Comparison of ENCODE assay signal across 26 mouse cellular contexts in genomic region chr3:102265146-102265545, GRCm38 (mm10).
DNase-seq lines count a peak whose midpoint lies in the region; ATAC-seq and TF ChIP-seq lines count a peak whose summit lies in the region.
"Had no signal": no experiment of that assay in that cellular context is flagged by ENCODE, and none has a peak within 500 bp of the region (broad histone marks: within the 10 kb centered on the region; RNA-seq: fewer than 3 reads in every experiment).

No protein-coding gene starts in this region.

- H3K4me1 ChIP-seq in lung, postnatal 0 days (ENCODE audit: insufficient read depth, low read depth, low read length) = no peaks in the 10 kb centered on the region
- H3K4me1 ChIP-seq: forebrain, embryonic 13.5 days had no signal

- no peak overlapping the region for H3K4me2 ChIP-seq in lung, postnatal 0 days (replicated peaks; ENCODE audit: low read depth, low read length)
- H3K4me2 ChIP-seq: forebrain, embryonic 13.5 days; heart, embryonic 13.5 days; hindbrain, embryonic 14.5 days had no signal

- no peaks in the 10 kb centered on the region for H3K9me3 ChIP-seq in lung, postnatal 0 days (ENCODE audit: low read length)
- H3K9me3 ChIP-seq: forebrain, embryonic 10.5 days; forebrain, embryonic 13.5 days; G1E; heart, embryonic 10.5 days; heart, embryonic 13.5 days had no signal

- no peaks in the 10 kb centered on the region for H3K27me3 ChIP-seq in lung, postnatal 0 days (replicated peaks; ENCODE audit: insufficient read depth, low read length)
- H3K27me3 ChIP-seq: CH12.LX; forebrain, embryonic 13.5 days; heart, embryonic 13.5 days had no signal

- peak; percentile 14 for DNase-seq in gastrocnemius, adult 18-20 months (ENCODE audit: low spot score)
- DNase-seq in gastrocnemius, postnatal 36 days = no peak
- DNase-seq in lung, postnatal 0 days (ENCODE audit: low spot score) = peak; percentile 37
- no peak for DNase-seq in lung, postnatal 25 days (ENCODE audit: low spot score)
- DNase-seq in NIH3T3 (ENCODE audit: low read depth) = peak; percentile 79
- DNase-seq in left cerebral cortex, adult 11 months (ENCODE audit: low spot score) = no peak
- DNase-seq in spleen, adult 12 weeks (ENCODE audit: low spot score) = no peak
- DNase-seq: adrenal gland, adult 2 months; adrenal gland, postnatal 36 days; cerebellum, adult 18-20 months; cerebellum, adult 9-10 months; cerebellum, postnatal 14 days; heart, postnatal 14 days; heart, postnatal 4 days; kidney, adult 18-20 months had no signal

- TF ChIP-seq EP300 in lung, postnatal 0 days (IDR thresholded peaks at IDR 0.05) = no peak

- H3K36me3 ChIP-seq in lung, postnatal 0 days (ENCODE audit: insufficient read depth, low read length) = no peaks in the 10 kb centered on the region
- H3K36me3 ChIP-seq: forebrain, embryonic 10.5 days; G1E; heart, embryonic 10.5 days; heart, embryonic 13.5 days had no signal

- peak; percentile 17; the same call in 1 of the 2 replicates for ATAC-seq in lung, postnatal 0 days
- ATAC-seq: forebrain, embryonic 13.5 days; forebrain, embryonic 16.5 days; hindbrain, postnatal 0 days; inflammation-experienced regulatory T-cells, adult 6 months; intestine, embryonic 16.5 days had no signal

- no peak overlapping the region for H3K27ac ChIP-seq in lung, postnatal 0 days (ENCODE audit: low read length)
- H3K27ac ChIP-seq: forebrain, embryonic 10.5 days; forebrain, embryonic 13.5 days; heart, embryonic 10.5 days; heart, embryonic 13.5 days; hindbrain, embryonic 14.5 days; hindbrain, postnatal 0 days had no signal

- intact Hi-C loops in gastrocnemius, postnatal 36 days (cut with DNase I) = no loop called here

- no peak overlapping the region for H3K4me3 ChIP-seq in lung, postnatal 0 days (ENCODE audit: low read depth, low read length)
- H3K4me3 ChIP-seq: forebrain, embryonic 10.5 days; forebrain, embryonic 13.5 days; heart, embryonic 10.5 days; heart, embryonic 13.5 days had no signal

- 62% methylated on average over 7 of the region's 7 CpGs for WGBS in lung, postnatal 0 days

- H3K9ac ChIP-seq in lung, postnatal 0 days (replicated peaks; ENCODE audit: low read depth) = no peak overlapping the region
- H3K9ac ChIP-seq: forebrain, embryonic 13.5 days; heart, embryonic 13.5 days; hindbrain, embryonic 14.5 days had no signal

- TF ChIP-seq CTCF in lung, postnatal 0 days (IDR thresholded peaks at IDR 0.05) = no peak

Comparison
In these comparisons a context has a peak if more than half of its experiments do, and no peak if none do; other contexts are left out.
1. DNase-seq: peak in gastrocnemius, adult 18-20 months (single experiment), lung, postnatal 0 days (single experiment) and NIH3T3 (single experiment); none in gastrocnemius, postnatal 36 days (0 of 2), lung, postnatal 25 days (single experiment), left cerebral cortex, adult 11 months (single experiment) and spleen, adult 12 weeks (single experiment).